Mouse (Mus musculus) lung, postnatal 0 days (tissue): ENCODE data around the gene Gtdc1.

Experiments
- CTCF ChIP-seq: IDR thresholded peaks from 2 replicates; pipeline ENCODE4 v1.5.1; 2016; ENCODE audit warnings: antibody characterized with exemption, mild to moderate bottlenecking
- EP300 ChIP-seq: IDR thresholded peaks from 2 replicates; pipeline ENCODE4 v1.6.1; 2016; ENCODE audit warnings: antibody characterized with exemption, mild to moderate bottlenecking, control low read depth

GRCm38 (mm10) chr2:44952830-44953422 is 25.5 kb upstream of the Gtdc1 start:
- TF ChIP-seq CTCF (no peak), EP300 (no peak)
